Mouse (Mus musculus): ENCODE measurements around the gene Gm2832. TPM values are rescaled to one million over a fixed set of nuclear protein-coding genes. Genes with fewer than 3 reads are reported as not detected.

Gene Gm2832
- 10.9 TPM for polyA plus RNA-seq (2014; fragmentation: Illumina TruSeq; extraction: RNeasy Lipid Tissue Mini Kit (QIAGEN cat#74804); ENCODE audit: low read depth, low replicate concordance)

DNA sequence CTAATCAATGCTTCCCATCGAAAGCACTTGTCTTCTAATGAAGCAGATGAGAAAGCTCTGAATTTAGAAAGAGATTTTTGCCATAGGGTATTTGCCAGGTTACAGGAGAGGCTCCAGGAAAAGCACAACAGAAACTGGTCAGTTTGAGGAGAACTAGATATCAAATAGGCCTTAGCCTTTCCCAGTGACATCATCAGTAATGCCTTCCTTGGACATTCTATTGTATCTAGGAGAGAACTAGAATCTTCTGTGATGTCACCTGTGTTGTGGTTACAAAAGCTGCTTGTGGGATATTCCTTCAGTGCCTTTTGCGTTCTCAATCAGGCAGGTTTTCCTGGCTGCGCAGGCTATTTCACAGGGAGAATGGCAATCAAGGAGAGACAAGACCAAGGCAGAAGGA is at the start of gene Gm2832:
TSS of gene Gm2832 (plus strand) at position 301 of the 400 bp plus-strand sequence.

Other genes with a start within 250 kb of the Gm2832 start
- gene Dydc2, start 209.6 kb upstream of the Gm2832 start, polyA plus RNA-seq (2014; fragmentation: Illumina TruSeq; extraction: RNeasy Lipid Tissue Mini Kit (QIAGEN cat#74804); ENCODE audit: low read depth, low replicate concordance): 56.2 TPM
- gene Dydc1, start 205.9 kb upstream of the Gm2832 start, polyA plus RNA-seq (2014; fragmentation: Illumina TruSeq; extraction: RNeasy Lipid Tissue Mini Kit (QIAGEN cat#74804); ENCODE audit: low read depth, low replicate concordance): 149 TPM
- 0.24 TPM for gene Mat1a, start 173.8 kb upstream of the Gm2832 start, polyA plus RNA-seq (2014; fragmentation: Illumina TruSeq; extraction: RNeasy Lipid Tissue Mini Kit (QIAGEN cat#74804); ENCODE audit: low read depth, low replicate concordance)
- 0.08 TPM for gene Sftpa1, start 147.0 kb upstream of the Gm2832 start, polyA plus RNA-seq (2014; fragmentation: Illumina TruSeq; extraction: RNeasy Lipid Tissue Mini Kit (QIAGEN cat#74804); ENCODE audit: low read depth, low replicate concordance)
- gene Mbl1, start 127.3 kb upstream of the Gm2832 start, polyA plus RNA-seq (2014; fragmentation: Illumina TruSeq; extraction: RNeasy Lipid Tissue Mini Kit (QIAGEN cat#74804); ENCODE audit: low read depth, low replicate concordance): 0.25 TPM
- not detected for gene Sftpd, start 93.7 kb upstream of the Gm2832 start, polyA plus RNA-seq (2014; fragmentation: Illumina TruSeq; extraction: RNeasy Lipid Tissue Mini Kit (QIAGEN cat#74804); ENCODE audit: low read depth, low replicate concordance)
- 17.3 TPM for gene Gm5798, start 69.8 kb downstream of the Gm2832 start, polyA plus RNA-seq (2014; fragmentation: Illumina TruSeq; extraction: RNeasy Lipid Tissue Mini Kit (QIAGEN cat#74804); ENCODE audit: low read depth, low replicate concordance)
- 3.4 TPM for gene Gm7945, start 107.6 kb downstream of the Gm2832 start, polyA plus RNA-seq (2014; fragmentation: Illumina TruSeq; extraction: RNeasy Lipid Tissue Mini Kit (QIAGEN cat#74804); ENCODE audit: low read depth, low replicate concordance)
- 1.5 TPM for gene Gm6482, start 129.5 kb downstream of the Gm2832 start, polyA plus RNA-seq (2014; fragmentation: Illumina TruSeq; extraction: RNeasy Lipid Tissue Mini Kit (QIAGEN cat#74804); ENCODE audit: low read depth, low replicate concordance)
- 1.5 TPM for gene Gm7954, start 174.7 kb downstream of the Gm2832 start, polyA plus RNA-seq (2014; fragmentation: Illumina TruSeq; extraction: RNeasy Lipid Tissue Mini Kit (QIAGEN cat#74804); ENCODE audit: low read depth, low replicate concordance)
- gene Gm3486, start 210.7 kb downstream of the Gm2832 start, polyA plus RNA-seq (2014; fragmentation: Illumina TruSeq; extraction: RNeasy Lipid Tissue Mini Kit (QIAGEN cat#74804); ENCODE audit: low read depth, low replicate concordance): 197 TPM

All from testis, adult 10 weeks (tissue).